Comparison of ENCODE assay signal across 8 mouse cellular contexts in the genomic region with DNA sequence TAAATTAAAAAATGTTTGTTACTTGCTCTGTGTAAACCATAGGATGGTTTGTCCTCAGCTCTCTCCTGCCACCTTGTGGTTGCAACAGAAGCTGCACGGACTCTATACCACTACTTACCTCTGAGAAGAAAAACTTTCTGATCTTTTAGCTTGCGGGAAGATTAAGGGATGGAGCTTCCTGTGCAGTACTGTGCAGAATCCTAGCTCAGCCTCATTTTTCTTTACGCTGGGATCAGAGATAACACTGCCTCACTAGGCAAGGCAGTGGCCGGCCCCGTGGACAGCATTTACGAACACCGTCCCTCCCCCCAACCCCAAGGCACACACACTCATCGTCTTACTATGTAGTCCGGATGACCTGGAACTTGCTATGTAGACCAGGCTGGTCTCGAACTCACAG. TPM values are rescaled to one million over a fixed set of nuclear protein-coding genes. Genes with fewer than 3 reads are reported as not detected.
DNase-seq lines count a peak whose midpoint lies in the region; ATAC-seq lines count a peak whose summit lies in the region.

No protein-coding gene starts in this region.

- no peaks in the 10 kb centered on the region for H3K36me3 ChIP-seq in heart, embryonic 11.5 days (ENCODE audit: control insufficient read depth, insufficient read depth, low read length)
- no peaks in the 10 kb centered on the region for H3K36me3 ChIP-seq in kidney, embryonic 14.5 days (ENCODE audit: control insufficient read depth, insufficient read depth, low read length)
- no peaks in the 10 kb centered on the region for H3K36me3 ChIP-seq in liver, embryonic 11.5 days (ENCODE audit: control insufficient read depth, insufficient read depth, low read length)
- H3K36me3 ChIP-seq in stomach, embryonic 15.5 days, result no peaks in the 10 kb centered on the region; the same call in 1 of the 2 replicates

- 14% methylated on average over 10 of the region's 10 CpGs for WGBS in heart, embryonic 11.5 days (ENCODE audit: insufficient replicate concordance)
- 29% methylated on average over 10 of the region's 10 CpGs for WGBS in kidney, embryonic 14.5 days
- 14% methylated on average over 10 of the region's 10 CpGs for whole genome bisulfite sequencing in liver, embryonic 11.5 days
- 23% methylated on average over 10 of the region's 10 CpGs for WGBS in stomach, embryonic 15.5 days

- H3K4me3 ChIP-seq in heart, embryonic 11.5 days (ENCODE audit: low read depth, low read length), result 0 out of 2 replicates have a peak overlapping the region, but pooled peaks have one; percentile 16
- no peak overlapping the region for H3K4me3 ChIP-seq in kidney, embryonic 14.5 days (ENCODE audit: low read length)
- peak overlapping the region; percentile 21; the same call in 1 of the 2 replicates for H3K4me3 ChIP-seq in liver, embryonic 11.5 days (ENCODE audit: low read depth, low read length)
- peak overlapping the region; percentile 12; the same call in 1 of the 2 replicates for H3K4me3 ChIP-seq in stomach, embryonic 15.5 days (replicated peaks)

- no peaks in the 10 kb centered on the region for H3K9me3 ChIP-seq in heart, embryonic 11.5 days (replicated peaks; ENCODE audit: control insufficient read depth, low read length)
- no peaks in the 10 kb centered on the region for H3K9me3 ChIP-seq in kidney, embryonic 14.5 days (ENCODE audit: control insufficient read depth, low read length)
- H3K9me3 ChIP-seq in liver, embryonic 11.5 days (ENCODE audit: control insufficient read depth, low read length), result peaks cover 3% of the 10 kb centered on the region; the same call in 1 of the 2 replicates
- no peaks in the 10 kb centered on the region for H3K9me3 ChIP-seq in stomach, embryonic 15.5 days

- H3K27ac ChIP-seq in heart, embryonic 11.5 days (ENCODE audit: low read depth, low read length), result no peak overlapping the region
- H3K27ac ChIP-seq in kidney, embryonic 14.5 days (ENCODE audit: low read depth, low read length), result no peak overlapping the region
- no peak overlapping the region for H3K27ac ChIP-seq in liver, embryonic 11.5 days (ENCODE audit: low read depth, low read length)
- no peak overlapping the region for H3K27ac ChIP-seq in stomach, embryonic 15.5 days

- peaks cover 8% of the 10 kb centered on the region; the same call in 1 of the 2 replicates for H3K4me1 ChIP-seq in heart, embryonic 11.5 days (ENCODE audit: control insufficient read depth, insufficient read depth, low read length)
- no peaks in the 10 kb centered on the region for H3K4me1 ChIP-seq in kidney, embryonic 14.5 days (ENCODE audit: control insufficient read depth, insufficient read depth, low read length)
- H3K4me1 ChIP-seq in liver, embryonic 11.5 days (replicated peaks; ENCODE audit: control insufficient read depth, insufficient read depth, low read length), result peaks cover 13% of the 10 kb centered on the region
- peaks cover 7% of the 10 kb centered on the region; the same call in 1 of the 2 replicates for H3K4me1 ChIP-seq in stomach, embryonic 15.5 days

- DNase-seq in 3134 (ENCODE audit: extremely low read depth, insufficient read length, low spot score) (peak; percentile 56), R1 (ENCODE audit: low read depth, low spot score) (peak; percentile 86)
- peak; percentile 76 for DNase-seq in embryo, embryonic 11 days
- no peak for DNase-seq in liver, embryonic 11.5 days (ENCODE audit: low spot score)
- peak; percentile 93 for DNase-seq in naive thymus-derived CD4-positive, alpha-beta T cell, adult 2 months (ENCODE audit: low read depth)

- H3K9ac ChIP-seq in heart, embryonic 11.5 days (ENCODE audit: low read depth, low read length), result no peak overlapping the region
- no peak overlapping the region for H3K9ac ChIP-seq in kidney, embryonic 14.5 days (ENCODE audit: low read depth, low read length)
- H3K9ac ChIP-seq in liver, embryonic 11.5 days (ENCODE audit: low read depth, low read length), result no peak overlapping the region
- H3K9ac ChIP-seq in stomach, embryonic 15.5 days, result no peak overlapping the region

- peaks cover 9% of the 10 kb centered on the region; the same call in 1 of the 2 replicates for H3K27me3 ChIP-seq in heart, embryonic 11.5 days (ENCODE audit: control insufficient read depth, insufficient read depth, low read length)
- no peaks in the 10 kb centered on the region for H3K27me3 ChIP-seq in kidney, embryonic 14.5 days (ENCODE audit: control insufficient read depth, insufficient read depth, low read length)
- H3K27me3 ChIP-seq in liver, embryonic 11.5 days (replicated peaks; ENCODE audit: control insufficient read depth, insufficient read depth, low read length), result no peaks in the 10 kb centered on the region; the same call in 1 of the 2 replicates
- H3K27me3 ChIP-seq in stomach, embryonic 15.5 days (replicated peaks), result no peaks in the 10 kb centered on the region

- H3K4me2 ChIP-seq in heart, embryonic 11.5 days, result peak overlapping the region; percentile 87
- 0 out of 2 replicates have a peak overlapping the region, but pooled peaks have one; percentile 15 for H3K4me2 ChIP-seq in kidney, embryonic 14.5 days (replicated peaks; ENCODE audit: low read depth, low read length)
- peak overlapping the region; percentile 93 for H3K4me2 ChIP-seq in liver, embryonic 11.5 days
- H3K4me2 ChIP-seq in stomach, embryonic 15.5 days, result peak overlapping the region; percentile 64; the same call in 1 of the 2 replicates

- 0 out of 2 replicates have a peak, but pooled peaks have one; percentile 32 for ATAC-seq in heart, embryonic 11.5 days (replicated peaks; ENCODE audit: insufficient number of reproducible peaks, low FRiP score, low TSS enrichment)
- peak; percentile 37; the same call in 1 of the 2 replicates for ATAC-seq in kidney, embryonic 14.5 days (ENCODE audit: low FRiP score, low TSS enrichment)
- peak; percentile 30; the same call in 1 of the 2 replicates for ATAC-seq in liver, embryonic 11.5 days (replicated peaks; ENCODE audit: low FRiP score)
- no peak for ATAC-seq in stomach, embryonic 15.5 days (ENCODE audit: insufficient read depth, low FRiP score, low read depth)

RNA-seq across cellular contexts. Expression of a gene that starts 1.0 kb away (rescaled TPM):
- 47.0 and 47.8 TPM in 2 replicates for polyA plus RNA-seq in heart, embryonic 11.5 days (2014; fragmentation: Nextera tagmentation; extraction: Ambion mirVana)
- polyA plus RNA-seq in kidney, embryonic 14.5 days (2014; fragmentation: Nextera tagmentation; extraction: Ambion mirVana), result 68.6 and 82.9 TPM in 2 replicates
- polyA plus RNA-seq in liver, embryonic 11.5 days (2014; fragmentation: Nextera tagmentation; extraction: Ambion mirVana), result 66.6 and 67.9 TPM in 2 replicates
- 88.6 and 97.2 TPM in 2 replicates for polyA plus RNA-seq in stomach, embryonic 15.5 days (2015; fragmentation: Nextera tagmentation; extraction: Ambion mirVana)

RNA-seq across cellular contexts. Expression of a gene that starts 20.1 kb away (rescaled TPM):
- polyA plus RNA-seq in heart, embryonic 11.5 days (2014; fragmentation: Nextera tagmentation; extraction: Ambion mirVana), result 51.6 and 68.9 TPM in 2 replicates
- 3.3 TPM in 2 replicates for polyA plus RNA-seq in kidney, embryonic 14.5 days (2014; fragmentation: Nextera tagmentation; extraction: Ambion mirVana)
- polyA plus RNA-seq in liver, embryonic 11.5 days (2014; fragmentation: Nextera tagmentation; extraction: Ambion mirVana), result 156 and 162 TPM in 2 replicates
- 29.4 and 38.3 TPM in 2 replicates for polyA plus RNA-seq in stomach, embryonic 15.5 days (2015; fragmentation: Nextera tagmentation; extraction: Ambion mirVana)

RNA-seq across cellular contexts. Expression of a gene that starts 32.3 kb away (rescaled TPM):
- 0.04 and 0.10 TPM in 2 replicates for polyA plus RNA-seq in heart, embryonic 11.5 days (2014; fragmentation: Nextera tagmentation; extraction: Ambion mirVana)
- polyA plus RNA-seq in kidney, embryonic 14.5 days (2014; fragmentation: Nextera tagmentation; extraction: Ambion mirVana), result 0.13 and 0.32 TPM in 2 replicates
- polyA plus RNA-seq in liver, embryonic 11.5 days (2014; fragmentation: Nextera tagmentation; extraction: Ambion mirVana), result 0.13 and 0.15 TPM in 2 replicates
- 1.7 and 1.9 TPM in 2 replicates for polyA plus RNA-seq in stomach, embryonic 15.5 days (2015; fragmentation: Nextera tagmentation; extraction: Ambion mirVana)

RNA-seq across cellular contexts. Expression of a gene that starts 38.6 kb away (rescaled TPM):
- polyA plus RNA-seq in heart, embryonic 11.5 days (2014; fragmentation: Nextera tagmentation; extraction: Ambion mirVana), result 132 and 134 TPM in 2 replicates
- 216 and 237 TPM in 2 replicates for polyA plus RNA-seq in kidney, embryonic 14.5 days (2014; fragmentation: Nextera tagmentation; extraction: Ambion mirVana)
- polyA plus RNA-seq in liver, embryonic 11.5 days (2014; fragmentation: Nextera tagmentation; extraction: Ambion mirVana), result 159 and 169 TPM in 2 replicates
- polyA plus RNA-seq in stomach, embryonic 15.5 days (2015; fragmentation: Nextera tagmentation; extraction: Ambion mirVana), result 163 and 165 TPM in 2 replicates

RNA-seq across cellular contexts. Expression of a gene that starts 56.6 kb away (rescaled TPM):
- polyA plus RNA-seq in heart, embryonic 11.5 days (2014; fragmentation: Nextera tagmentation; extraction: Ambion mirVana), result 388 and 445 TPM in 2 replicates
- polyA plus RNA-seq in kidney, embryonic 14.5 days (2014; fragmentation: Nextera tagmentation; extraction: Ambion mirVana), result 4.7 and 5.1 TPM in 2 replicates
- 3.6 and 6.2 TPM in 2 replicates for polyA plus RNA-seq in liver, embryonic 11.5 days (2014; fragmentation: Nextera tagmentation; extraction: Ambion mirVana)
- polyA plus RNA-seq in stomach, embryonic 15.5 days (2015; fragmentation: Nextera tagmentation; extraction: Ambion mirVana), result 403 and 444 TPM in 2 replicates

Comparison
In these comparisons a context has a peak if more than half of its experiments do, and no peak if none do; other contexts are left out.
1. H3K4me2 ChIP-seq: peak in every context shown above with its lines; median percentile 93 in liver, embryonic 11.5 days; 87 in heart, embryonic 11.5 days; 64 in stomach, embryonic 15.5 days; 15 in kidney, embryonic 14.5 days.